Mouse (Mus musculus): ENCODE data around the gene 3110082I17Rik.
A peak's percentile ranks its signal among the peaks of the same experiment; 100 is the strongest.

The 3110082I17Rik gene

GRCm38 (mm10) chr5:139449926-139450325 is 10.4 kb downstream of the 3110082I17Rik start:
- DNase-seq, result no peak

DNA sequence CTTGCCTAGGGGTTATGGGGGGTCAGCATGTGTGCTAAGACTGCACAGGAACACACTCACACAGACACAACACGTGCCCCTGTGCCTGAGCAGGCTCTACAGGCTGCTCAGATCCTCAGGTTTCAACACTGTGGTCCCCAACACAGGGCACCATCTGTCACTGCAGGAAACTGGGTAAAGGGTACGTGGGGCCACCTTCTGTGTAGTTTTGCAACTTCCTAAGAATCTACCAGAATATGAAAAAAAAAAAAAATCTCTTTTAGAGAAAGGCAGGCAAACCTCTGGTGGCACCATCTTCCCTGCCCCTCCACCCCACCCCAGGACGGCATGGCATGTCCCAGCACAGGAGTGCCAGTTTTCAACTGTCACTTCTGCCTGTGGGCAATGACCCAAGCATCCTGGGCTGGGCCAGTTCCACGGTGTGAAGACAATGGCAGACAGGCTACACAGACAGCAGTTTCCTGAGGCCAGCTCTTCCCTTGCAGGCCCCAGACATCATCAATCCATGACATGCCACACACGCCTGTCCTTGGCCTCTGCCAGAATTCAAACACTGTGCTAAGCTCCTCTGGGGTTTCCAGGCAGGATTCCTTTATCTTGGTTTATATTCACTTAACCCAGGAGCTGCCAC is 11.1 kb downstream of the 3110082I17Rik start:
- DNase-seq, result peak; percentile 29

DNA sequence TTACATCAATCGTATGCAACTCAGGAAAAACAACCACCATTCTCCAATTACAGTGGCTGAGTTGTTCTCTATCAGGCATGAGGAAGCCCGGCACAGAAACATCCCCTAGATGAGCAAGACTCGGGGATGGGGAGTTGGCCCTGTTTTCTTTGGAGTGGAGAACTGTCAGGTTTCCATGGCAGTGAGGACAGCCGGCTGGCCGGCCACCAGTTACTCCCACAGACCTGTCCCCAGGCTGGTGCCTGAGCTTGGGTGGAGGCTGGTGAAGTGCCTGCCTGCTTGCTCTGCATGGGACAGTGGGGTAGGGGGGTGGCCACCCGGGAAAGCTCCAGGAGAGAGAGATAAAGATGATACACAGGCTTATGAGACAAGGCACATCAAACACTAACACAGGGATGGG is 12.3 kb downstream of the 3110082I17Rik start:
- no peak for DNase-seq

DNA sequence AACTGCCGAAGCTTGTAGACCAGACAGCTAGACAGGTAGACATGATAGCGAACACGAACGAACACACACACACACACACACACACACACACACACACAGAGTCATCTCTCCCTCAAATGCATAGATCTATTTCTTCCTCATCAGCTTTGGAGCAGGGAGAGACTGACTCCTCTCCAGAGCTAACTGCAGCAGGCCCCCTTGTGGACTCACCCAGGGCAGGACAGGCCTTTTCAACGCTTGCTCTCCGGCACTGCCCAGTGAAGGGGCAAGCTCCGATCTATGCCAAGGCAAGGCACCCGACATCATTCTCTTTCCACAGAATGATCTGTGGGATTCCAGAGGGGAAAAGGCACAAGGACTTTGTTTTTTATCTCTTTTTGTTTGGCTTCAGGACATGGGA is 15.1 kb downstream of the 3110082I17Rik start:
- no peak for DNase-seq

DNA sequence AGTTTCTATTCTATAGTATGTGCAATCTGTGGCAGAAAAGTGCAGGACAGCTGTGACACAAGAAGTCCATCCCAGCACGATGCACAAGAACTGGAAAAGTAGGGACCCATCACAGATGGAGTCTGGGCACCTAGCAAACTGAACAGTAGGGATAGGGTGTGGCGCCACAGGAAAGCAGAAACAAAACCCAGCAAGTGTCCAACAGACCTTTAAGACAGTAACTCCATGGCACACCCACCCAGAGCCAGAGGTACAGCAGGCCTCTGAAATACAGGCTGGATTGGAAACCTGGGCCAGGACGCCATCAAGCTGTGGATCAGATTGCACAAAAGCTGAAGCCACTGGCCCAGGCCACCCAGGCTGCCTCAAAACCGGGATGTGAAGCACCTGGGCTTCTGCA is 17.4 kb downstream of the 3110082I17Rik start:
- no peak for DNase-seq

DNA sequence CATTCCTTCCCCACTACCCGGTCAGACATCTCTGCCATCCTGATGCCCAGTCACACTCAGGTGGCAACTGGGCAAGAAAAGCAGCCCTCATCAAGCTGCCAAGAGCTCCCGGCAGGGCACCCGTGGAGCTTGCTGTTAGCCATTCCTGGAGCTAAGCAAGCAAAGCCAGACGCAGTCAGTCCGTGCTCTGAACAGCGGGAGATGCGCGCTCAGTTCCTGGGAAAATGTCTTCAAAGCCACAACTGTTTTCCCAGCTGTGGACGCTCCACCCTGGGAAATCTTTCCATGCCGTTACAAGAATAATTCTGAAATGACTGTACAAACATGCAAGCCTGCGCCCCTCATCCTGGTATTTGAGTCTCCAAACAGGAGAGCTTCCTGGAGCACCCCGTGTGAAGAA is 17.9 kb downstream of the 3110082I17Rik start:
- no peak for DNase-seq

DNA sequence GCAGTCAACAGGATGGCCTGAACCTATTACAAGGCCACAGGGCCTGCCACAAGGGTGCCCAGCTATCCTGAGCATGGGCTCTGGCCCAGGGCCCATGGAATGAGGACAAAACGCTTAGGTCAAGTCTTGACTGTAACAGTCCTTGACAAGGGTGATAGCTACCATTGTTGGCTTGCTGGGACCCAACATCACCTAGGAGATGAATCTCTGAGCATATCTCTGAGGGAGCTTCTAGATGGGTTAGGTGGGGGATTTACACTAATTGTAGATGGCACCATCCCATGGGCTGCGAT is 18.7 kb downstream of the 3110082I17Rik start:
- no peak for DNase-seq

DNA sequence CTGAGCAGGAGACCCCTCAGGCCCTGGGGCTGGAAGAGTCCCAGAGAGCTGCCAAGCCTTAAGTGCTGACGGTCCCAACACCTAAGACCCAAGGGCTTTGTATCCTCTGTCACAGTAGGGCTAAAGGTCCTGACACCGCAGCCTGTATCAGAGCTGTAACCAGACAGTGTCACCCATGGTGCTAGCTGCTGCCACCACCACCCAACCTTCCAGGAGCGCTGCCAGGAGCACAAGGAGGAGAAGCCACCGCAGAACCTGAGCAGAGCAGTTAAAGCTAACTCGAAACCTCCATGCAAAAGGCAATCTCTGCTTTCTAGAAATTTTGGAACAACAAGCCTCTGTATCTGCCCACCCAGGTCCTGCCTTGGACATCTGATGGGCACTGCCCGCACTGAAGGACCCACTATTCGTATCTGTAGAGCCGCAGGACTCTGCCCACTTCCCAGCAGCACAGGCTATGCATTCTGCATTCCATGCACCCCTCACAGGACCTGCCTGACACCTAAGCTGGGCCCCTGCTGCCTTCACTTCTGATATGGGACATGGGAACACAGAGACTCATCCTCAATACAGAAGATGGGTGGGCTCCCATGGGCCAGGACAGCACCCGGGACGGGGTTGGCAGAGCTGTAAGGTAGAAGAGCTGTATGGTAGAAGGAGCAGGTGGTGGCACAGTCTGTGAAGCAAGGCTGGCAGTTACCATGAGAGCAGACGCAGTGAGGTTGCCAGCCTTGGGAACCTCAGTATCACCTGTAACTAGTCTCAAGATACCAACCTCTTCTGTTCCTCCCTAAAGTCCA is 19.2 kb downstream of the 3110082I17Rik start:
- no peak for DNase-seq

GRCm38 (mm10) chr5:139440451-139440850 is 19.9 kb downstream of the 3110082I17Rik start:
- DNase-seq, result no peak

- DNase-seq, result no peak
Observed at GRCm38 (mm10) chr5:139438440-139438839, 21.9 kb downstream of the 3110082I17Rik start.

DNA sequence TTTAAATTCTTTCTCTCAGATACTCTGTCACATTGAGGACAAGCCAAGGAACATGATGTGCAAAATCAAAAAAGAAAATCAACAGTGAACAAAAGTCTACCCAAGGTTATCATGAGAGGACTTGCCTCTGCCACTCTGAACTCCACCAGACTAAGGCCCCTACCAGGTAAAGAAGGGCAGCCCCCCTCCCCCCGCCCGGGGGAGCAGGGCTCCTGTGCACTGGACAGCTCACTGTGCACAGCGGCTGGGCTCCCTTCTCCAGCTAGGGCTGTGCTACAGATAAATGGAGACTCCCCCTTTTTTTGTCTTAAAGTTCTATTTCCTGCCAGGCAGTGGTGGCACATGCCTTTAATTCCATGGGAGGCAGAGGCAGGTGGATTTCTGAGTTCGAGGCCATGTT is 22.6 kb downstream of the 3110082I17Rik start:
- DNase-seq, result no peak

- no peak for DNase-seq
Observed at GRCm38 (mm10) chr5:139434940-139435339, 25.4 kb downstream of the 3110082I17Rik start.

DNA sequence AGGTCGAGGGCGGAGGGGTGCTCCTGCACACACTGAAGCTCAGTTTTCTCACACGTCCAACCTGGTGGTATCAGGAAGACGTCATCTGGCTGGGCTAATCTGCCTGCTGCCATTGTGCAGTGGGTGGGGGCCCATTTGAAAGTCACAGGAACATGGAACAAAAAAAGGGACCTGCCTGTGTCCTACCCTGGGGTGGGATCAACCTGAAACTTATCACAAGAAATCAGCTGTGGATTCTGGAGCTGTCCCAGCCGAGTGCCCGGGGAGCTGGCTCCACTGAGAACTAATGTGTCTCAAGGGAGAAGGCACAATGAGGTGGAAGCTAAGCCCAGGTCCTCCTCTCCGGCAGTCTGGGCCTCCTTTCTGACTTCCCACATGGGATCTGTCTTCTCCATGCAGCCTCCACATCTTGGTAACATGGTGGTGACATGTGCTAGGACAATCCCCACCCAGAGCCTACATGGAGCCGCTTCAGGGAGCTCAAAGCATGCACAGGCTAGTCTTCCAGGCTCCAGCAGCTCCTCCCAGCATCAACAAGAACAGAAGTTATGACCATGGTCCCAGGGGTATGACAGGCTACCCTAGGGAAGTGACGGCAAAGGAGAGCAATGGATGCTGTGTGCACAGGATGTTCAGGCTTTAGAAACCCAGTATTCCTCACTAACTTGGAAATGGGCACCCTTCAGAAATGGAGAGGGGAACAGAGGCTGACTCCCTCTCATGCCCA is 26.3 kb downstream of the 3110082I17Rik start:
- DNase-seq, result no peak

GRCm38 (mm10) chr5:139432747-139433508 is 27.4 kb downstream of the 3110082I17Rik start:
- DNase-seq, result no peak

GRCm38 (mm10) chr5:139432333-139432732 is 28.0 kb downstream of the 3110082I17Rik start:
- no peak for DNase-seq

GRCm38 (mm10) chr5:139429818-139430341 is 30.4 kb downstream of the 3110082I17Rik start:
- peak; percentile 64 for DNase-seq

GRCm38 (mm10) chr5:139427989-139428388 is 32.3 kb downstream of the 3110082I17Rik start:
- DNase-seq, result no peak

- no peak for DNase-seq
Observed at GRCm38 (mm10) chr5:139427001-139427400, 33.3 kb downstream of the 3110082I17Rik start.

- DNase-seq, result no peak
Observed at GRCm38 (mm10) chr5:139425198-139425597, 35.1 kb downstream of the 3110082I17Rik start.

DNA sequence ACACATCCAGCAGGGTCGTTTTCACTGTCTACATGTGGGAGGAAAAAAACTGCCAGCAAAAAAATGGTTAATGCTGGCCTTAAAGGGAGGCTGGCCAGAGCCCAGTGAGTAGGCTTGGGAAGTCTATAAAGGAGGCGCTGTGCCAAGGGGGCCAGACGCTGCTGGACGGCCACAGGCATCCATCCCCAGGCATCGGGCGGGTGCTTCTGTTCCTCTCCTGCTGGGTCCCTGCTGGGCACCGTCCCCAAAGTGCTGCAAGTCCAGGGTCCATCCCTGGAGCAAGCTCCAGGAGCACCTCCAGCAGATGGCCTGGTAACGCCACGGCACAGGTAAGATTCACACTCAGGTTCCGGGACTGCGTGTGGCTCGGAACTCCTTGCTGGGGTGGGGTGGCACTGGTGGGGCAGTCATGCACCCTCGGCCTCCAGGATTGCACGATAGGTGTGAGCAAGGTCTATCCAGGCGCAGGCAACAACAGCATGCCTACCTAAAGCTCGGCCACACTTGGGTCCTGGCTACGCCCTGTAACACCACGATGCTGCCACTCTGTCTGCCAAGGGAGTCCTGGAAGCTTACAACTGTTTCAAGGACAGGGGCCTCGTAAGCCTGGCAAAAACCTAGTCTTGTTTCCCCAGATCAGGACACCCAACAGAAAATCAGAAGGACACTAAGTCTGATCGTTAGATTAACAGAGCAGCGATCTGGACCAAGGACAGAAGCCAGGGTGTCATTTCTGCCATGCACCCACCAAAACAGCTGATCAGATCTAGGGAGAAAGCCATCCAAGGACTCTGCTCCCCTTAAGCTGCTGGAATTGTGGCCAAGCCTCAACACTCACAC is 37.1 kb downstream of the 3110082I17Rik start, which contains the start of gene Gper1:
Gene Gper1, plus strand, starts transcription at position 126 of the 840 bp plus-strand sequence.
- no peak for DNase-seq

DNA sequence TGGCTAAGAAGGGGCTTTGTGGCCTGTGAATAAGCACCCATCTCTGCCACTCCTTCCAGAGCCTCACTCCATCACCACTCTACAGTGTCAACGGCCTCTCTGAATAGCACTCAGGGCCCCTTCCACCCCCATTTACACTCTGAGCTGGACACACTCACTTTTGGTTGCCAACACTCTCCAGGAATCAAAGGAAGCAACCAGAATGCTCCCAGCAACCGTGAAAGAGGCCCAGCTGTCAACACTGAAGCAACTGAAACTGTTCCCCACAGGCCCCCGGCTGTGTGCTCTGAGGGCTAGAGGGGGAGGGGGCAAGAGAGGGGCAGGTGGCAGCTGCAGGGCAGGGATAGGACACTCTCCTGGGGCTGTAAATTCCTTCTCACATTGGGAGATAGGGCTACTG is 41.7 kb downstream of the 3110082I17Rik start:
- DNase-seq, result no peak

- no peak for DNase-seq
Observed at GRCm38 (mm10) chr5:139418110-139418509, 42.2 kb downstream of the 3110082I17Rik start.

All from kidney, adult 11 months (tissue).